Mouse (Mus musculus): ENCODE measurements around the gene Pip4k2a.

Gene Pip4k2a

DNA sequence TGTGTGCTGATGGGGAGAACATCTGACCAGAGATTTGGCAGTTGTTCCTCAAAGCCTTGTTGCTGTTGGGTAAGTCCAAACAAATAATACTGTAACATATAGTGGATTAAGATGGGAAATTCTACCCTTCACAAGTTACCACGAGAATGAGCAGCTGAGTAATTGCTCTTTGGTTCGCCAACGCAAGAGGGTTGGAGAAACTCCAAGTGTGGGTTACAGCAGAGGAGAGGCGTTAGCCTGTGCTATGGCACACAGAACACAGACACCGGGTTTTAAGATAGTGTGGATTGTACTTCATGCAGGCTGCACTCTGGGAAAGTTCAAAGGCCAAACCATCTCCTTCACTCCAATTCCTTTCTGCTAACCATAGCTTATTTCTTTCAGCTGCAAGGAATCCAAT is 144.6 kb downstream of the Pip4k2a start:
- DNase-seq (ENCODE audit: extremely low read depth, low read depth, low spot score) = no peak

DNA sequence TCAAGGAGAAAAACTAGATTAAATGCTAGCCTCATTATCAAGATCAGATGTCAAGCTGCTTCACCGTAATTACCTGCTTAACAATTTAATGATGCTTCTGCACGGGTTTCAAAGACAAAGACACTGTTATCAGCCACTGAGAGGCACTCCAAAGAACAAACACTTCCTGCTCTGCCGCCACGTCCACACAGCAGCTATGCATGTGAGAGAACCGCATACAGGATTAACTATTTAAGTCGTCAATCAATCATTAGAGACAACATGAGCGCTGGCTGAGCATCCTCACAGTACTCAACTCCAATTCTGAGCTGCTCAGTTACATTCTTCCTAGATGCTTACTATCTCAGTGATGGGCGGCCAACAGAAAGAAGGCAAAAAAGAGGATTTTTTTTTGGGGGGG is 147.3 kb downstream of the Pip4k2a start:
- no peak for DNase-seq (ENCODE audit: extremely low read depth, low read depth, low spot score)

DNA sequence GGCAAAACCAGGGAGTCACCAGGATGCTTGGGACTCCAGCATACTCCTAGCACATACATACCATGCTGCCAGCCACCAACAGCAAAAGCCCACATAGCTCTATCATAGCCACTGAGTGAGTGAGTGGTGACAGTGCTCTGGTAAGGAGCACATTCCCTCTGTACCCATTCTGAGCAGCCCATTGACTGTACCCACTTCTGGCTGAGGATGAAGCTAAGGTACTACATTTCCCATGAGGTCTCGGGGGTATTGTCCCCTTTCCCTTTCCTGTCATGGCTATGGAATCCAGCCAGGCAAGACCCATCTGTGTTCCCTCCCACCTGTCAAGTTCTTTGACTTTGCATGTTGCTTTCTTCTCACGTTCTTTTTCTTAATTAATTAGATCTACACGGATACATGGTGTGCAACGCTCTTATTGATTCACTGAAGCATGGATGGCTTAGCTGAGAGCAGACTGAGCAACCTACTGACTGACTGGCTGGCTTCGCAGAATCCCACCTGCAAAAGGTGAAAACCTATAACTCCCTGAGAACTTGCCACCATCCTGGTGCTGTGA is 149.8 kb downstream of the Pip4k2a start:
- no peak for DNase-seq (ENCODE audit: extremely low read depth, low read depth, low spot score)

- DNase-seq (ENCODE audit: extremely low read depth, low read depth, low spot score) = no peak
These were observed 155.4 kb downstream of the Pip4k2a start for GRCm38 (mm10) chr2:18842527-18842926.

DNA sequence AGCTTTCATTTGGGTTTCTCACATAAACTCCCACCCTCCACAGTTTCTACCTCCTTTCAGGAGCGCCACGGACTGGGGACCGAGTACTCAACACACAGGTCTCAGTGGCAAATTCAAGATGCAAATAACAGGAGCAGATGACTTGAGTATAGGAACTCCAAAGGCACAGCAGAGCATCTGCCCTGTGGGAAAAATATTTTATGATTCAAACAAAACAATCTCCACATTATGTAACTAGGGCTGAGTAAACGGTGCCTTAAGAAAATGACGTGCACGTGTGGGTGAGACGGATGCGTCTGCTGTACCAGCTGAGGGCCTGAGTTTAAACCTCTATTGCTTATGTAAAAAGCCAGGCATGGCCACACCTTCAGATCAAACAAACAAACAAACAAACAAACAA is 156.9 kb downstream of the Pip4k2a start:
- no peak for DNase-seq (ENCODE audit: extremely low read depth, low read depth, low spot score)

DNA sequence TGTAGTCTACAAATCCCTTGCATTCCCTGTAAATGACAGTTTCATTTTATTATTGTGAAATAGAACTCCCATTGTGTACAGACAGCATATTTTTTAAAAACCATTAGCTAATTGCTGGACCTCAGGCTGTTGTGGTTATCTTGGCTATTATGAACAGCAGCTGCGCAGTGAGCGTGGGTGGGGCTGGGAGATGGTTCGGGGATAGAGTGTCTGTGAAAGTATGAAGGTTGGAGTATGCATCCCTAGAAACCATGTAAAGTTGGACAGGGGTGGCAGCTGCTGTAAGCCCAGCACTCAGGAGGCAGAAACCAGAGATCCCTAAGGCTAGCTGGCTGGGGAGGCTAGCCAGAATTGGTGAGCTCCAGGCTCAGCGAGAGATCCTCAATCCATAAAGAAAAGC is 158.4 kb downstream of the Pip4k2a start:
- peak; percentile 14 for DNase-seq (ENCODE audit: extremely low read depth, low read depth, low spot score)

- no peak for DNase-seq (ENCODE audit: extremely low read depth, low read depth, low spot score)
These were observed 162.5 kb downstream of the Pip4k2a start for GRCm38 (mm10) chr2:18835266-18835908.

GRCm38 (mm10) chr2:18833024-18833590 is 164.8 kb downstream of the Pip4k2a start:
- DNase-seq (ENCODE audit: extremely low read depth, low read depth, low spot score) = no peak

DNA sequence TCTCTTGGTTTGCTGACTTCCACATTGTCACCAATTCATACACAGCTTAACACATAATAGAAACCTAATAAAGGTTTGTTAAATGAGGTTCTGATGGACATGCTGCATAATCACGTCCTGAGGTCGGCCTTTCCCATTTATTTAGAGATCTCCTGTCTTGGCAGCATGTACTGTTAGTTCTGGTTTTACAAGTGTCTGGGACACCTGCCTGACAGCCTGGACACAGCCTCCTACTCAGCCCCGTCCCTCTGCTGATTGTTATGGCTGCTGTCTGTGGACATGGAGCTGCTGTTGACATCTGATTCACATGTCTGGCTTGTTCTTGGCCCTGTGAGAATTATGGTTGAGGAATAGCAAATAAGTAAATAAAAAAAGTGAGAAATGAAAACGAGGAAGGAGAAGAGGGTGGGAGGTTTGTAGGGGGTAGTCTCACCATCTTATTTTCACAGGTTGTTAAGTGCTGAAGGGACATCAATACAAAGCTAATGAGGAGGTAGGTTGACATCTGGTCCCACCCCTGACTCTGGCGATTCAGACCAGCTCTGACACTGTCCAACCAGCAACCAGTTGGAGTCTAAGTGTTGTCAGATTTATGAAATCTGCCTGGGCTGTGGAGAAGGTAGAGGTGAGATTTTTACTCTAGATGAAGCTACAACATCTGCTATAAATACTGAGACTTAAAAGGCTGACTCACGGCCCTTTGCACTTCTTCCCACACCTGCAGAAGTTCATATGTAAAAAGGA is 166.7 kb downstream of the Pip4k2a start:
- DNase-seq (ENCODE audit: extremely low read depth, low read depth, low spot score) = no peak

GRCm38 (mm10) chr2:18822711-18823110 is 175.2 kb downstream of the Pip4k2a start:
- DNase-seq (ENCODE audit: extremely low read depth, low read depth, low spot score) = no peak

GRCm38 (mm10) chr2:18821451-18822379 is 176.2 kb downstream of the Pip4k2a start:
- DNase-seq (ENCODE audit: extremely low read depth, low read depth, low spot score) = no peak

GRCm38 (mm10) chr2:18819520-18819919 is 178.4 kb downstream of the Pip4k2a start:
- DNase-seq (ENCODE audit: extremely low read depth, low read depth, low spot score) = no peak

- no peak for DNase-seq (ENCODE audit: extremely low read depth, low read depth, low spot score)
These were observed 181.9 kb downstream of the Pip4k2a start for GRCm38 (mm10) chr2:18816036-18816435.

DNA sequence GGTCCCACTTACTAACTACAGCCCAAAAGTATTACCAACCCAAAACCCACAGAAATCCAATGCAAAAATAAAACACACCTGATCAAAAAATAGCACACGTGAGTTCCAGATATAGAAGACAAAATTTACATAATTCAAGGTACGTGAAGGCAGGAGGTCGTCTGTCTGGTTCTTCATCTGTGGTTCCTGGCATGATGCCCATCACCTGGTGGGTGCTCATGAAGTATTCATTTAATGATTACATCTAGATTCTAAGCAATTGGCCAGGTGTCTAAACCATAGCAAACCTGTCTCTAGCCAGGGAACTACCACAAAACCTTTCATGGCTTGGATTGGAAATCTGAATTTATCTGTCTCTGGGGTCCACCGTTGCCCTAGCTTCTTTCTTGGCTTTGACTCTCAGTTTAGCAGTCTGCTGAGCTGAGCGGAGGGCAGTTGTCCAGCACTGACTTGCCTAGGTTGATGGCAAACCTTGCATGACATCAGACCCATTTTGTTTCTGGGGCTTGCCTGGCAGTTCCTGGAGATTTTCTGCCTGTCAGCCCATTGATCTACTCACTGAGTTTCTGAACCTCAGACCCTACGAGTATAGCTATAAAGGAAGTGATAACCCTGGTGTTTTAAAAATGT is 182.5 kb downstream of the Pip4k2a start:
- no peak for DNase-seq (ENCODE audit: extremely low read depth, low read depth, low spot score)

GRCm38 (mm10) chr2:18814447-18814804 is 183.5 kb downstream of the Pip4k2a start:
- no peak for DNase-seq (ENCODE audit: extremely low read depth, low read depth, low spot score)

- DNase-seq (ENCODE audit: extremely low read depth, low read depth, low spot score) = no peak
These were observed 184.1 kb downstream of the Pip4k2a start for GRCm38 (mm10) chr2:18813683-18814446.

- no peak for DNase-seq (ENCODE audit: extremely low read depth, low read depth, low spot score)
These were observed 190.0 kb downstream of the Pip4k2a start for GRCm38 (mm10) chr2:18807961-18808360.

DNA sequence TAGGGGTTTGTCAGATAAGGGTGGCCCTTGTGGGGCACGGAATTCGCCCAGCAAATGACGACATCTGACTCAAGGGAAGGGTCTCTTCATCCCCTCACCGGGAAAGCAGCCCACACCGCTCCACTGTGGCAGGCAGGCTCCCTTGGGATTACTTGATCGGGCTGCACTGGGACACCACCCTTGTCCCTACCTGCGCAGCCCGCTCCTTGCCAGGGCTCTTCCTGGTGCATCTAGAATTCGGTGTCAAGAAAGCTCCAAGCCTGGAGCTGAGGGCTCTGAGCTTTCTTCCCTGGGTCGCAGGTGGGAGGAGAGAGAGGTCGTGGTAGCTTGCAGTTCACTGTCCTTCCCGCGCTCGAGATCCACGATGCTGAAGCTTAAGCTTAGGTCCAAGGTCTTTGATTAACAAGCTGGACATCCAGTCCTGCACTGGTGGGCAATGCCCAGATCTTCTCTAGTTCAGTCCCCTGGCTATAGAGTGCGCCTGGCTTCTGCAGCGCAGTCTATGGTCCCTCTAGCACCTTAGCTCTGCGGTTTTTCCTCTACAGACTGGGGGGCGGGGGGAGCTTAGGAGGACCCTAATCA is 196.6 kb downstream of the Pip4k2a start:
- DNase-seq (ENCODE audit: extremely low read depth, low read depth, low spot score) = no peak

- DNase-seq (ENCODE audit: extremely low read depth, low read depth, low spot score) = no peak
These were observed 197.2 kb downstream of the Pip4k2a start for GRCm38 (mm10) chr2:18800646-18801251.
